Mouse (Mus musculus): Measurements from ENCODE around the gene Rab17.

DNA sequence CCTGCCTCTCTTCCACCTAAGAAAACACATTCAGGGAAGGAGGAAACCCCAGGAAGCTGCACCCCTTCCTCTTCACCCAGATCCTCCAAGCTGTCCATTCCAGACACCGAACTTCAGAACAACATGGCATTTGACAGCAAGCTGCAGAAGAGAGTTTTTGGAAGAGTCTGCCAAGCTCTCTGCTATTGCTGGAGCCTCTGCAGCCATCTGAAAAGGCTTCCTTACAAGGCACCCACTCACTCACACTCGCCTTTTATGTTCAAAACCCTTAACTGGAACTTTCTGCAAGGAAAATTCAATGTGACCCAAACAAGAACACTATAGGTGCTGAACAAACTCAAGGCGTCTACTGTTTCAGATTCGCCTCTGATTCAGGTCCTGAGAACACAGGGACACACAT lies 812 bp downstream of the Rab17 start:
- TF ChIP-seq CTCF (IDR thresholded peaks at IDR 0.05; ENCODE audit: control insufficient read depth, insufficient read depth, insufficient read length): no peak
- TF ChIP-seq FOSL1 (IDR thresholded peaks at IDR 0.05; ENCODE audit: insufficient read depth, low read length, poor library complexity, severe bottlenecking): no peak
